Mouse (Mus musculus): ENCODE data around the gene Olfr1338. TPM values are rescaled to one million over a fixed set of nuclear protein-coding genes. Genes with fewer than 3 reads are reported as not detected.
"Not testable (repeated sequence)": the region's sequence is repeated elsewhere in the genome, so short reads cannot be mapped to it uniquely, and the experiment has no call there.

Olfr1338 gene
- not detected for polyA plus RNA-seq (2021)

DNA sequence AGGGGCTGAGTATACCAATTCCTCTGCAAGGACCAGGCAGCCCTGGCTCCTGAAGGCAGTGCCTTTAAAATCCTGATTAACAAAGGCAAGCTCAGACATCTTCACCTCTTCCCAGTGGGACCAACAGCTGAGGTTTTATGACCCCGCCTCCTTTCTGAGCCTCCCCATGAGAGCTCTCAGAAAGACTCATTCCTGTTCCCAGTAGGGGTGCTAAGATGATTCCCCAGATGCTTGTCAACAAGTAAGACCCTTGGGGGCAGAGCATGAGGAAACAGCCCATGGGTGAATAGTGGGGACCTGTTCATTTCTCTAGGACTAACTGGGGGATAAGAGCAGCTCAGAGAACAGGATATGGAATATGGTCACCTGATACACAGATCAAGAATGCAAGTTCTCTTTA, at the start of gene Olfr1338:
Gene Olfr1338 (minus strand): TSS at position 101 of the 400 bp plus-strand sequence.
- TF ChIP-seq CTCF (IDR thresholded peaks at IDR 0.05), result no peak
- DNase-seq (ENCODE audit: low read depth, low spot score) (no peak), ATAC-seq (no peak)
- ChIA-PET CTCF (no interaction called here), POLR2A (no interaction called here)
- in situ Hi-C loops (cut with MboI; ENCODE audit: low pct_unique_long_range_greater_than_20kb), result no loop called here
- H3K27me3 ChIP-seq, result no peaks in the 10 kb centered on the region

DNA sequence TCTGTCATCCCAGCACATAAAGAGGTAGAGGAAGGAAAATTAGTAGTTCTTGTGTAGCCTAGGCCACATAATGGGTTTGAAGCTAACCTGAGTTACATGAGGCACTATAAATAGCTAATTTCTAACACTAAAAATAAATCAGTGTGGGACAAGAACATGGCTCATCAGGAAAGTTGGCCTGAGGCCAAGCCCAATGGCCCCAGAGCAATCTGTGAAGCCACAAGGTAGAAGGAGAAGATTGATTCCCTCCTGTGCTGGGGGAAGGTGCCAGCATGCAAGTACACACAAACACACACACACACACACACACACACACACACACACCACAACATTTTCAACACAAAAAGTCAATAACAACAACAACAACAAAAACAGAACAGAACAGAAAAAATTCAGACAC, 34.3 kb upstream of the Olfr1338 start:
- in situ Hi-C loops (cut with MboI; ENCODE audit: low pct_unique_long_range_greater_than_20kb); POLR2A ChIA-PET; ATAC-seq; H3K27me3 ChIP-seq; CTCF ChIA-PET; DNase-seq (ENCODE audit: low read depth, low spot score): not testable (repeated sequence)

- peaks cover 4% of the 10 kb centered on the region for H3K27me3 ChIP-seq
- in situ Hi-C loops (cut with MboI; ENCODE audit: low pct_unique_long_range_greater_than_20kb), result no loop called here
- POLR2A ChIA-PET, result no interaction called here
- CTCF ChIA-PET, result no interaction called here
- DNase-seq (ENCODE audit: low read depth, low spot score), result no peak
- no peak for ATAC-seq
- no peak for TF ChIP-seq CTCF (IDR thresholded peaks at IDR 0.05)
These were observed 23.9 kb upstream of the Olfr1338 start, which contains the start of gene Olfr1337 for GRCm38 (mm10) chr4:118782486-118782885. Olfr1337 (minus strand) TSS chr4:118782586.

- no peaks in the 10 kb centered on the region for H3K27me3 ChIP-seq
- POLR2A ChIA-PET, result no interaction called here
- ATAC-seq (no peak), DNase-seq (ENCODE audit: low read depth, low spot score) (no peak)
- in situ Hi-C loops (cut with MboI; ENCODE audit: low pct_unique_long_range_greater_than_20kb), result no loop called here
- CTCF ChIA-PET, result no interaction called here
- no peak for TF ChIP-seq CTCF (IDR thresholded peaks at IDR 0.05)
These were observed 16.7 kb downstream of the Olfr1338 start for GRCm38 (mm10) chr4:118741881-118742280.

GRCm38 (mm10) chr4:118740988-118741698, 17.4 kb downstream of the Olfr1338 start:
- POLR2A ChIA-PET, result no interaction called here
- H3K27me3 ChIP-seq, result no peaks in the 10 kb centered on the region
- ATAC-seq (no peak), DNase-seq (ENCODE audit: low read depth, low spot score) (no peak)
- in situ Hi-C loops (cut with MboI; ENCODE audit: low pct_unique_long_range_greater_than_20kb), result no loop called here
- no peak for TF ChIP-seq CTCF (IDR thresholded peaks at IDR 0.05)
- CTCF ChIA-PET, result no interaction called here

DNA sequence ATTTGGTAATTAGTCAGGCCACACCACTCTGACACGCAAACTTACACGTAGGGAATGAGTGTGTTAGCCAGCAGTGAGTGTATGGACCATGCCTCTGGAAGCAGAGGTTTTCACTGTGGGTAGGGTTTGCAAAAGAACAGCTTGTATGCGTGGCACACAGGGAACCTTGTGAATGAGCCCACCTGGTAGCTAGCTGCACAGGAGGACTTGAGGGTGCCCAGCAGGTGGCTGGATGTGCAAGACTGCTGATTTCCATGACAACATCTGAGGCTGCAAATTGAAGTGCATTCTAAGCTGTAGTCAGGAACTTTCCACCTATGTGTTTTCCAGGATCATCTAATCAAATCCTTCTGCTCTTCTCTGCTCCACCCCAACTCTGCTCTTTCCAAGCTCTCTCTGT, 19.0 kb downstream of the Olfr1338 start:
- in situ Hi-C loops (cut with MboI; ENCODE audit: low pct_unique_long_range_greater_than_20kb), result no loop called here
- H3K27me3 ChIP-seq, result no peaks in the 10 kb centered on the region
- ChIA-PET POLR2A (no interaction called here), CTCF (no interaction called here)
- TF ChIP-seq CTCF (IDR thresholded peaks at IDR 0.05), result no peak
- no peak for ATAC-seq
- DNase-seq (ENCODE audit: low read depth, low spot score), result no peak

- DNase-seq (ENCODE audit: low read depth, low spot score) (no peak), ATAC-seq (no peak)
- ChIA-PET CTCF (no interaction called here), POLR2A (no interaction called here)
- TF ChIP-seq CTCF (IDR thresholded peaks at IDR 0.05), result no peak
- peaks cover 4% of the 10 kb centered on the region for H3K27me3 ChIP-seq
- in situ Hi-C loops (cut with MboI; ENCODE audit: low pct_unique_long_range_greater_than_20kb), result no loop called here
These were observed 26.7 kb downstream of the Olfr1338 start, which contains the start of gene Olfr1339 for GRCm38 (mm10) chr4:118731875-118732274. Olfr1339 (plus strand) TSS chr4:118732175.

- ATAC-seq, result no peak
- in situ Hi-C loops (cut with MboI; ENCODE audit: low pct_unique_long_range_greater_than_20kb), result no loop called here
- DNase-seq (ENCODE audit: low read depth, low spot score), result no peak
These were observed 36.6 kb downstream of the Olfr1338 start for GRCm38 (mm10) chr4:118721742-118722483.

GRCm38 (mm10) chr4:118719838-118720237, 38.7 kb downstream of the Olfr1338 start, which contains the start of gene Olfr1340:
Olfr1340 (plus strand) TSS chr4:118720138.
- ATAC-seq, result no peak
- CTCF ChIA-PET, result no interaction called here
- no peaks in the 10 kb centered on the region for H3K27me3 ChIP-seq
- POLR2A ChIA-PET, result no interaction called here
- no peak for TF ChIP-seq CTCF (IDR thresholded peaks at IDR 0.05)
- DNase-seq (ENCODE audit: low read depth, low spot score), result no peak
- in situ Hi-C loops (cut with MboI; ENCODE audit: low pct_unique_long_range_greater_than_20kb), result no loop called here

More at GRCm38 (mm10) chr4:118721742-118722483, 36.6 kb downstream of the Olfr1338 start:
- no peaks in the 10 kb centered on the region for H3K27me3 ChIP-seq
- CTCF ChIA-PET, result no interaction called here
- TF ChIP-seq CTCF (IDR thresholded peaks at IDR 0.05), result no peak
- POLR2A ChIA-PET, result no interaction called here

GRCm38 (mm10) chr4:118711656-118712055, 46.9 kb downstream of the Olfr1338 start:
- peaks cover 4% of the 10 kb centered on the region for H3K27me3 ChIP-seq
- no peak for TF ChIP-seq CTCF (IDR thresholded peaks at IDR 0.05)
- POLR2A ChIA-PET, result no interaction called here
- in situ Hi-C loops (cut with MboI; ENCODE audit: low pct_unique_long_range_greater_than_20kb), result no loop called here
- CTCF ChIA-PET, result no interaction called here
- ATAC-seq, result no peak
- DNase-seq (ENCODE audit: low read depth, low spot score), result no peak

DNA sequence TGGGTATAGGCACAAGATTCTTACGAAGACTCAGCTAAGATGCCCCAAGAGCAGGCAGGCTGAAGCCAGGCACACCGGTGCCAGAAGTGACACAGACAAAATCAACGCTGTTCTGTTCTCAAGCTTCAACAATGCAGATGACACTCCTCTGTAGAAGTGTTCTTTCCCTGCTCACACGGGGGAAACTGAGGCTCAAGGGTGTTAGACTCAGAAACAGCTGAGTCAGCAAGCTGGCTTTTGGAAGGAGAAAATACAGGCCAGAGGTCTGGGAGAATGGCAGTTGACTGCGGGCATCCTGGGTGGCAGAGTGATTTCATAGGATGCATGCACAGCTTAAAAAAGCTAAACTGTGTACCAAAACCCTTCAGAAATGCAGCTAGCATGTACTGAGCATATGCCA, 50.5 kb downstream of the Olfr1338 start:
- TF ChIP-seq CTCF (IDR thresholded peaks at IDR 0.05), result no peak
- CTCF ChIA-PET, result no interaction called here
- no peak for DNase-seq (ENCODE audit: low read depth, low spot score)
- in situ Hi-C loops (cut with MboI; ENCODE audit: low pct_unique_long_range_greater_than_20kb), result no loop called here
- no peak for ATAC-seq
- peaks cover 4% of the 10 kb centered on the region for H3K27me3 ChIP-seq
- POLR2A ChIA-PET, result no interaction called here
